Mouse (Mus musculus) embryonic facial prominence, embryonic 10.5 days (tissue): ENCODE measurements at regions not wholly inside any gene's neighbourhood (a gene's known extent, or its start where the extent isn't known, plus 50 kb on each side); places are given as distances from the start of the nearest gene placed in this dataset.

Source experiments
- DNase-seq: peaks from one replicate; pipeline ENCODE4 v3.0.0-alpha.2; 2017; ENCODE audit warnings: low spot score
- H3K27ac ChIP-seq: fragments of 300-500 bp; sonication (generic); replicated peaks from 2 replicates; pipeline ENCODE4 v1.5.1; 2016; ENCODE audit warnings: mild to moderate bottlenecking
- H3K27me3 ChIP-seq: fragments of 300-500 bp; sonication (generic); replicated peaks from 2 replicates; pipeline ENCODE4 v1.6.1; 2016; ENCODE audit warnings: low read depth, mild to moderate bottlenecking; ENCODE audit not compliant: poor library complexity, severe bottlenecking
- H3K36me3 ChIP-seq: fragments of 300-500 bp; sonication (generic); replicated peaks from 2 replicates; pipeline ENCODE4 v1.6.1; 2016; ENCODE audit warnings: mild to moderate bottlenecking, moderate library complexity
- H3K4me1 ChIP-seq: fragments of 300-500 bp; sonication (generic); 2 replicates; pipeline ENCODE4 v1.6.1; 2016
- H3K4me3 ChIP-seq: fragments of 300-500 bp; sonication (generic); 2 replicates; pipeline ENCODE4 v1.5.1; 2016; ENCODE audit warnings: mild to moderate bottlenecking, moderate library complexity
- H3K9me3 ChIP-seq: fragments of 300-500 bp; sonication (generic); 2 replicates; pipeline ENCODE4 v1.6.1; 2016; ENCODE audit warnings: mild to moderate bottlenecking
- WGBS: fragments of 180-500 bp; shearing (Covaris S2); methylation state at CpG from one replicate; pipeline ENCODE4 v1.1.7; 2016; 5-methylcytosine and 5-hydroxymethylcytosine counted together

DNA sequence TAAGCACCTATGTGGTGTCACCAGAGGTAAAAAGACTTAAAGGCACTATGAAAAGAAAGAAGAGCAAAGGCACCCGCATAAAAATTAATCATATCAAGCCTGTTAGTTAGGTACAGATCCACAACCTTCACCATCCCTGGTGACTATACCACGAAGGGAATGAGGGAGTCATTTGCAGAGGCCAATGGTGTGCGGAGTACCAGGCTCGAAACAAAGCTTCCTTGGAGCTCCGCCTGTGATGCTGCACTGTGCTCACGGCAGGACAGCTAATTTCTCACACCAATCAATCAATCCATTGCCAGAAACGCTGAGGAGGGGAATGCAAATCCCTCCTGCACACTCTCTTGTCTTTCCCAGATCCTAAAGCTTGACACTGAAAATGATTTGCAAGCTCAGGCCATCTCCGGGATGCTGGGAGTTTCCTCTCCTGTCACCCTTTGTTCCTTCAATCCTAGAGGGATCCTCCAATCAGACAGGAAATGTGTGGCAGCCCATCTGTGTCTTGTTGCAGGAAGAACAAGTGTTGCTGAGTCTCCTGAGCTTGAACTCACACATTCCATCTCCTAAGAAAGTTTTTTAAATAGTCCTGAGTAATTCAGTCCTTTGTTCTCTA is 653.6 kb downstream of the Diaph3 start:
- Histone ChIP-seq H3K36me3 (no peaks in the 10 kb centered on the region), H3K4me1 (no peaks in the 10 kb centered on the region)
- 62% methylated on average over 8 of the region's 8 CpGs for WGBS

DNA sequence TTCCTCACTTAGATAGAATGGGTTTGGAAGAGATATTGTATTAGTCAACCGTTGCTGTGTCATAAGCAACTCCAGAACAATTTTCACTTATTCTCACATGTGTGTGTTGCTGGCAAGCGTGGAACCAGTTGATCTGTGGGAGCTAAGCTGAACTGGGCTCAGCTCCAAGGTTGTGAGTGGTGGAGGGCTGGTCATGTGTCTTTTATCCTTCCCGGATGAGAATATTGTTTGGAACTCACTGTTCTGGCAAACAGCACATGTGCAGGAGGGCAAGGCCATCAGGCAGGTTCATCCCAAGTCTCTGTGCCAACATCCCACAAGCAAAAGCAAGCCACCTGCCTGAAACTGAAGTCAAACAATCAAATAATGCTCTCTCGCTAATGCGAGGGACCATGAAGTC is 656.8 kb downstream of the Diaph3 start:
- H3K36me3 ChIP-seq, result no peaks in the 10 kb centered on the region
- 91% methylated on average over 5 of the region's 5 CpGs for WGBS
- H3K4me3 ChIP-seq, result no peak overlapping the region
- H3K27me3 ChIP-seq, result no peaks in the 10 kb centered on the region
- H3K4me1 ChIP-seq, result no peaks in the 10 kb centered on the region
- no peak overlapping the region for H3K27ac ChIP-seq
- no peak for DNase-seq
- H3K9me3 ChIP-seq, result no peaks in the 10 kb centered on the region

More for the DNA sequence above, 653.6 kb downstream of the Diaph3 start:
- Histone ChIP-seq H3K4me3 (no peak overlapping the region), H3K27ac (no peak overlapping the region), H3K9me3 (no peaks in the 10 kb centered on the region), H3K27me3 (no peaks in the 10 kb centered on the region)
- DNase-seq, result no peak

DNA sequence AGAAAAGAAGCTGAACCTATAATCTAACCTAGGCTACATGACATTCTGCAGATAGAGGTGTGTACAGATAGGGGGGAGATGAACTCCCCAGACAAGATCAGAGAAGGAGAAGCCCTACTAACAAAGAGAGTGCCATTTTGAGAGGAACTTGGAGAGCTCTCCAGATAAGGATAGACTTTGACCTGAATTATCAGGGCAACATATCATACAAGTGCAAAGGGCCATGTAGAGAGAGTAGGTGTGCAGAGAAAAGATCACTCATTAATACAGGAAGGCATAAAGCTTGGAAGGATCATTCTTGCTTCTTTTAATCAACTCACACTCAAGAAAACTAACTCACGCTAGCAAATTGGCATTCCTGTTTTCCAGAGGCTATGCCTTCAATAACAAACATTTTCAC is 667.4 kb downstream of the Diaph3 start:
- Histone ChIP-seq H3K9me3 (no peaks in the 10 kb centered on the region), H3K36me3 (no peaks in the 10 kb centered on the region), H3K4me1 (peaks cover 14% of the 10 kb centered on the region), H3K27me3 (no peaks in the 10 kb centered on the region), H3K4me3 (no peak overlapping the region), H3K27ac (no peak overlapping the region)
- 92% methylated on average over 1 of the region's 1 CpGs for WGBS
- no peak for DNase-seq

DNA sequence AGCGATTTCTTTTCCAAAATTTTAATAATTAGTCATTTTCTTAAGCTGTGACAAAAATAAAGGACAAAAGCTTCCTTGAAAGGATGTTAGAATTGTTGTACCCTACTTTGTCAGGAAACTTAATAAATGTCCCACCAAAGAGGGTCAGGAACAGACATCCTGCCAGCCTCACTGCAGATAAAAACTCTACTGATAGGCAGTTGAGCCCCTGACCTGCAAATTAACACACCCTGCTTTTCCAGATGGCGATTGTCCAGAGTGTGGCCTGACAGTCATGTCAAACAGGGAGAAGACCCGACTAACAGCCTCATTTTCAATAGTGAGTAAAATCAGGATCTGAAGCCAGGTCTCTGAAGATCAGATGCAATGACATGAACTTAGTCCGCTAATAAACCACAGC is 670.6 kb downstream of the Diaph3 start:
- DNase-seq, result no peak
- Histone ChIP-seq H3K9me3 (no peaks in the 10 kb centered on the region), H3K27ac (no peak overlapping the region), H3K36me3 (no peaks in the 10 kb centered on the region), H3K4me1 (peaks cover 20% of the 10 kb centered on the region), H3K4me3 (no peak overlapping the region), H3K27me3 (no peaks in the 10 kb centered on the region)
- 49% methylated on average over 4 of the region's 4 CpGs for WGBS

DNA sequence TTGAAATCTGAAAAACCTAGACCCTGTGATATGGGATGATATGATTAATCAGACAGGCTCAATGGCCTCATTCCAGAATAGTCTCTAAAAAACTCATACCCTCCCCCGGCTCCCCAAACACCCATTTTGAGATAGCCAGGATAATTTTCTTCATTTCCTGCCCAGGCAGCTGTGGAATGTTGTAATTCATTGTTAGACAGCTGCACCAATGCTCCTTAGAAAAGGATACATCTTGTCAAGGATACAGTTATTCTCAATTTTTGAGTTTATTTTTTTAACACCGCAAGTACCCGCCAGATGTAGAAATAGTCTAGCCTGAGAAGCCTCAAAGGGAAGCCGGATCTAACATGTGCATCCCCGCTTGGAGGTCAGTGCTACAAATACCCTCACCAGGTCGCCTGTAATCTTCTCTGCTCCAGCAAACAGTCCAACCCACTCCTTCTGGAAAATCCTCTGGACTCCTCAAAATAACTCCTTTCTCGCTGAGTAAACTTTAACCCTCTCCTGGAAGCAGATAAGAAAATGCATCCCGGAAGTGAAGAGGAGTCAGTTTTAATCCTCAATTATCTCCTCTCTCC is 673.1 kb downstream of the Diaph3 start:
- DNase-seq, result no peak
- Histone ChIP-seq H3K27me3 (no peaks in the 10 kb centered on the region), H3K4me1 (peaks cover 20% of the 10 kb centered on the region), H3K36me3 (no peaks in the 10 kb centered on the region), H3K9me3 (no peaks in the 10 kb centered on the region), H3K4me3 (no peak overlapping the region), H3K27ac (no peak overlapping the region)
- 55% methylated on average over 8 of the region's 8 CpGs for WGBS

DNA sequence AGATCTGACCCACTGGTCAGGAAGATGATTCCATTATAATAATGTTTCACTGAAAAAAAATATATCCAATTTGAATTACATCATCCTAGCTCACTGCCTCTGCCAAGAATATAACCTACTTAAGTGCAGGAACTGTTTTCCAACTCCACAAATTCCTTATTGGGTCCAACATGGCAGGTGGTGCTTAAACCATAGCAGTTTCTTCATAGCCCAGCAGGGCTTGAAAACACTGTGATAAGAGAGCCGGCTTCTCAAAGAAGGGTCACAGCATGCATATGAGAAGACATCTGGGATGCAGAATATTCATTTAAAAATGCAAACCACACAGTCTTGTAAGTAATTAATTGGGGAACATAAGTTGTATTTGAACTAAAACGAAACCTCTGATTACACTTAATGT is 677.6 kb downstream of the Diaph3 start:
- no peak for DNase-seq
- WGBS, result 93% methylated on average over 2 of the region's 2 CpGs
- no peak overlapping the region for H3K27ac ChIP-seq
- no peaks in the 10 kb centered on the region for H3K9me3 ChIP-seq
- H3K36me3 ChIP-seq, result no peaks in the 10 kb centered on the region
- no peak overlapping the region for H3K4me3 ChIP-seq
- peaks cover 6% of the 10 kb centered on the region; the same call in 1 of the 2 replicates for H3K4me1 ChIP-seq
- H3K27me3 ChIP-seq, result no peaks in the 10 kb centered on the region

DNA sequence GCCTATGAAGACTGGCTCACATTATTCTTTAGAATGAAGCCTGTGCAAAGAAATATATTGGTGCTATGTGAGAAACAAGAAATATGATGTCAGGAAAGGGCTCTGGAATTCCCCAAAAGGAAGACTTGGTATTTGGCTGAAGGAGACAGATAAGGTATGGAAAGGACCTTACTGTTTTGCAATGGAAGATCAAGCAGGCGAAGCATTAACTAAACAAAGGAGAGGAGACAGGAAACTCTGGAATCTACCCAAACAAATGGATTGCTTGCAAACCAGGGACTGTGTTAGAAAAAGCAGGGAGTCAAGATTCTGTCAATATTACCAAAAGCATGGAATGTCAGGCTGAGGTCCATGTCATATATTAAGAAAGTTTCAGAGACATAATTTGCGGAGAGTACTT is 687.9 kb downstream of the Diaph3 start:
- DNase-seq, result no peak
- 79% methylated on average over 2 of the region's 2 CpGs for WGBS
- Histone ChIP-seq H3K27me3 (no peaks in the 10 kb centered on the region), H3K36me3 (no peaks in the 10 kb centered on the region), H3K27ac (no peak overlapping the region), H3K4me3 (no peak overlapping the region), H3K4me1 (no peaks in the 10 kb centered on the region), H3K9me3 (no peaks in the 10 kb centered on the region)

DNA sequence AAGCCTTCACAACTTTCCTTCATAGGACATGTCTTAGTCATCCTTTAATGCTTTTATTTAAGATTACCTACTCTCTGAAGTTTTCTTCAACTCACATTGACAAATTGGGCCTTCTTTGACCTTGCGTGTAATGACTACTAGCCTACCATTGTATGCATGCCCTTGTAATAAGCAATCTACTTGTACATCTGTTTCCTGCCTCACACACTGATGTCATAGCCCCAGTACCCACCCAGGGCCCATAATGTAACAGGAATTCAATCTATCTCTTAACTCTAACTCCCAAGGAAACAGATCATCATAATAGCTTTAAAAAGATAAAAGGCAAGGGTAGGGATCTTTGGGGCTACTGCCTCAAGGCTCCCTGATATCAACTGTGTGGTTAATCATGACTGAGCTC is 690.4 kb downstream of the Diaph3 start:
- WGBS, result 87% methylated on average over 1 of the region's 1 CpGs
- no peak for DNase-seq
- no peaks in the 10 kb centered on the region for H3K36me3 ChIP-seq

DNA sequence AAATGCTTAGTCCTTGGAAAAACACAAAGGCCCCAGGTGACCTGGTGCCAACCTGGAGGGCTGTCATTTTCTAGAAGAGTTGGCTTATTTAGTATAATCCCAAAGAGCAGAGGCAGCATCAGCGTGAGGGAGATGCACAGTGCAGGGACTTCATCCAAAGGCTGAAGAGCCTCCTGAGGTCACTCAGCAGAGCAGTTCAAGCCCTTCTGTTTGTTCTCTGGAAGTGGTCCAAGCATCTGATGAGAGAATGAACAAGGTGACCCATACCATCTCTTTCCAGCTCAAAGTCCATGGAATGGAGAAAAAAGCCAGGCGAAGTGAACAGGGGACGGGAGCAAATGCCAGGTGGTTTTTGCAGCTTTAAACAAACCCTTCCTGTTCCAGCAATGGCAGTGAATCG is 695.9 kb downstream of the Diaph3 start:
- H3K4me3 ChIP-seq, result no peak overlapping the region
- DNase-seq, result no peak
- no peaks in the 10 kb centered on the region for H3K27me3 ChIP-seq
- WGBS, result 79% methylated on average over 4 of the region's 4 CpGs
- H3K27ac ChIP-seq, result no peak overlapping the region
- no peaks in the 10 kb centered on the region for H3K36me3 ChIP-seq
- no peaks in the 10 kb centered on the region for H3K4me1 ChIP-seq
- H3K9me3 ChIP-seq, result no peaks in the 10 kb centered on the region

More for the DNA sequence above, 690.4 kb downstream of the Diaph3 start:
- Histone ChIP-seq H3K27me3 (no peaks in the 10 kb centered on the region), H3K4me1 (no peaks in the 10 kb centered on the region), H3K9me3 (no peaks in the 10 kb centered on the region), H3K27ac (no peak overlapping the region), H3K4me3 (no peak overlapping the region)

DNA sequence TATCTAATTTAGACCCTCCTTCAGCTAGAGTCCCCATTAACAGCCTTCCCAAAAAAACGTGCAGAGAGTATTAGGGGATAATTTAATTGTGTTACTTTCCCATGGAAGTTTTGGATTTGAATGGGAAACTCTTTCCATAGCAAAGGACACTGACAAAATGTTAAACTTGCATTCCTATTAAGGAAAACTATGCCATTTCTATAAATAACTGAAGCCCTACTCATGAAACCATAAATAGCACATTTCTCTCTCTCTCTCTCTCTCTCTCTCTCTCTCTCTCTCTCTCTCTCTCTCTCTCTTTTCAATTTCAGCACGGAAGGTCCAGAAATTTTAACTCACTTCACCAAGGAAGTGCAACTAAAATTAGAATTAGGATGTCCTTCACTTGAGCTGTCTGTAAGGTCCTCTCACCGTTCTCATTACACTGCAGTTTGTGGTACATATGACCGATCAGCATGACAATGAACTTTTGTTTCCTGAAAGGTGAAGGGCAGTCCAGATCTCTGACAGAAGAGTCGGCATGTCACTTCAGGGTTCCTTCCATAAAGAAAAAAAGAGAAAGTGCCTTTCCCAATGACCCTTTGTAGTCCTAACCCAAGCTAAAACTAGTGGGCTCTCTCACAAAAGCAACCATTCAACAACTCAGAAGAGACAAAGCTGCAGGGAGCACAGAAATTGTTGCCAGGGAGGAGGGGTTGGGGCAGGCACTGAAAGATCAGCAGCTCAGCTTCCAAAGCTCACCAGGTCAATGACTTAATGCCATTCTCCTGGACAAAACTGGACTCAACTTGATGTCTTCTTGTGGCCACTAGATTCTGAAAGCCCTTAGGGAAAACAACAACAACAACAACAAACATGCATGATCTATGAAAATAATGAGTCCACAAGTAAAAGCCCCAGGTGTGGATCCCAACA is 696.9 kb downstream of the Diaph3 start:
- H3K4me3 ChIP-seq, result no peak overlapping the region
- 40% methylated on average over 5 of the region's 5 CpGs for WGBS
- H3K27ac ChIP-seq, result no peak overlapping the region
- H3K27me3 ChIP-seq, result no peaks in the 10 kb centered on the region
- H3K36me3 ChIP-seq, result no peaks in the 10 kb centered on the region
- DNase-seq, result no peak
- H3K9me3 ChIP-seq, result no peaks in the 10 kb centered on the region
- no peaks in the 10 kb centered on the region for H3K4me1 ChIP-seq

DNA sequence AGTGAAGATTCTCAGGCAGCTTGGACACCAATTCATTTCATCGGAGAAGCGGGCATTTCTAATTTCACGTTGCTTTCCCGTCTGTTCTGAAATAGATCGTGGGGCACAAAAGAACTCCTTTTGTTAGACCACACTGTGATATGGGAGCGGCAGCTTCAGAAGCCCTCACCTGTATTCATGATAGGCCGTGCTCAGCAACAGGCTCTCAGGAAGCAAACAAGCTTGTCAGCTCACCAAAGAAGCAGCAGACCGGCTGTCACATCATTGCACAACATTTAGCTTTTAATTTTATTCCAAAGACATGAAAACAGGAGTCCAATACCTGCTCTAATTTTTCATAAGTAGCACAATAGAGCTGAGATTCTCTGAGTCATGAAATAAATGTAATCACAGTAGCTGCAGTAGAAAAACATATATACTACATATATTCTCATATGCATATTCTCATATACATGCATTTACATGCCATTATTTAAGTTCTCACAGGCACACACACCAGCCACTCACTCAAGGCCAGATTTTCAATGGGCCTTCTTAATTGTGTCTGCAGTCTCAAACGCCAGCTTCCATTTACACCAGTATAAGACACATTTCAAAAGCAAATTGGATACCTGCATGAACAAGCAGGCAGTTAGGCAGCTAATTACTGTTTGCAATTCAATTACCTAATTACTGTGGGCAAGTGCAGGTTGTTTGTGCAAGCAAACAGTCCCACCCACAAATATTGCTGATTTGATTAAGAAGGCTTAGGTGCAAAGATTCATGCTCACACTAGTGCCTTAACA is 698.9 kb downstream of the Diaph3 start:
- 83% methylated on average over 9 of the region's 9 CpGs for WGBS
- Histone ChIP-seq H3K27ac (no peak overlapping the region), H3K36me3 (no peaks in the 10 kb centered on the region), H3K4me3 (no peak overlapping the region), H3K27me3 (no peaks in the 10 kb centered on the region), H3K4me1 (no peaks in the 10 kb centered on the region), H3K9me3 (no peaks in the 10 kb centered on the region)
- no peak for DNase-seq

DNA sequence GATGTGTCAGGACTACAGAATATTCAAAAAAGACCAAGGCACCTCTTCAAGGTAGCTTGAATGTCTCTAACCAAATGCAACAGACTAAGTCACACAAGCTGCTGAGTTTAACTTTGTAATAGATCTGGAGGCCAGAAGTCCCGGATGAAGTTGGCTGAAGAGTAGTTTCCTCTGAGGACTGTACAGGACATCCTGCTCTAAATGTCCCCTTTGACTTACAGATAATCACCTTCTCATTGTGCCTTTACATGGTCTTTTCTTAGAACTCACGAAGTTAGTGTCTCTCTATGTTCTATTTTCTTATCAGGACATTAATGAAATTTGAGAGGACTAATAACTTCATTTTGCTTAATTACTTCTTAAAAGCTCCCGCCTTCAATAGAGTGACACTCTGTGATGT is 703.7 kb downstream of the Diaph3 start:
- Histone ChIP-seq H3K36me3 (no peaks in the 10 kb centered on the region), H3K4me3 (no peak overlapping the region), H3K9me3 (no peaks in the 10 kb centered on the region), H3K27ac (no peak overlapping the region), H3K4me1 (0 out of 2 replicates have a peak, but pooled peaks cover 4% of the 10 kb centered on the region), H3K27me3 (no peaks in the 10 kb centered on the region)
- no peak for DNase-seq
- 83% methylated on average over 3 of the region's 3 CpGs for WGBS
